In genomic region chr2:32874951-32875674, GRCm38 (mm10) we compare ENCODE assay signal across 7 mouse cellular contexts. TPM values are rescaled to one million over a fixed set of nuclear protein-coding genes. Genes with fewer than 3 reads are reported as not detected.
A peak's percentile ranks its signal among the peaks of the same experiment; 100 is the strongest.
DNase-seq lines count a peak whose midpoint lies in the region; ATAC-seq and TF ChIP-seq lines count a peak whose summit lies in the region.

No protein-coding gene starts in this region.

- H3K36me3 ChIP-seq in C2C12 (ENCODE audit: control insufficient read depth, insufficient read depth): peaks cover 15% of the 10 kb centered on the region
- H3K36me3 ChIP-seq in ES-E14 (ENCODE audit: control insufficient read depth, insufficient read depth, low read length, poor library complexity, severe bottlenecking): no peaks in the 10 kb centered on the region
- no peaks in the 10 kb centered on the region for H3K36me3 ChIP-seq in hindbrain, embryonic 10.5 days
- H3K36me3 ChIP-seq in lung, embryonic 15.5 days: no peaks in the 10 kb centered on the region

- H3ac ChIP-seq in C2C12 (ENCODE audit: control insufficient read depth, insufficient read length, low read depth): peak overlapping the region; percentile 70

- H3K9ac ChIP-seq in ES-E14 (ENCODE audit: insufficient read depth, low read depth, low read length, poor library complexity, severe bottlenecking): peak overlapping the region; percentile 60
- H3K9ac ChIP-seq in lung, embryonic 15.5 days: peak overlapping the region; percentile 92

- H3K4me2 ChIP-seq in lung, embryonic 15.5 days: peak overlapping the region; percentile 75

- intact Hi-C loops in left cerebral cortex, postnatal 14 days (cut with DNase I): loop anchor here (5.0 kb wide), 1 partner anchor 37 kb away; no protein-coding TSS in a partner anchor

- H3K4me3 ChIP-seq in C2C12 (ENCODE audit: insufficient read depth, poor library complexity, severe bottlenecking): peak overlapping the region; percentile 87
- peak overlapping the region; percentile 72 to 92 for H3K4me3 ChIP-seq in ES-E14 (ENCODE audit: insufficient read depth in 1 of 2, low read depth in 1 of 2, low read length in 2 of 2, poor library complexity in 1 of 2, severe bottlenecking in 1 of 2)
- peak overlapping the region; percentile 81 for H3K4me3 ChIP-seq in hindbrain, embryonic 10.5 days
- peak overlapping the region; percentile 83 for H3K4me3 ChIP-seq in lung, embryonic 15.5 days

- WGBS in hindbrain, embryonic 10.5 days: 19% methylated on average over 15 of the region's 15 CpGs
- 6% methylated on average over 15 of the region's 15 CpGs for WGBS in lung, embryonic 15.5 days

- H3K4me1 ChIP-seq in ES-E14 (ENCODE audit: control insufficient read depth in 2 of 2, insufficient read depth in 2 of 2, low read length in 2 of 2, poor library complexity in 1 of 2): peaks cover 22 to 40% of the 10 kb centered on the region in 2 experiments
- H3K4me1 ChIP-seq in hindbrain, embryonic 10.5 days (replicated peaks): peaks cover 63% of the 10 kb centered on the region
- peaks cover 61% of the 10 kb centered on the region for H3K4me1 ChIP-seq in lung, embryonic 15.5 days

- TF ChIP-seq CTCF in C2C12 (IDR thresholded peaks at IDR 0.05; ENCODE audit: control insufficient read depth, insufficient read depth, insufficient read length): no peak

- in situ Hi-C loops in ES-E14 (cut with MboI; ENCODE audit: low sequenced_read_pairs in 2 of 2, unreplicated experiment in 2 of 2): no loop called here

- H3K27ac ChIP-seq in ES-E14 (ENCODE audit: insufficient read depth, low read depth, low read length, poor library complexity, severe bottlenecking): 0 out of 2 replicates have a peak overlapping the region, but pooled peaks have one; percentile 11
- H3K27ac ChIP-seq in hindbrain, embryonic 10.5 days: peak overlapping the region; percentile 95
- H3K27ac ChIP-seq in lung, embryonic 15.5 days: peak overlapping the region; percentile 93

- H3K79me2 ChIP-seq in C2C12 (ENCODE audit: control insufficient read depth, insufficient read depth): peaks cover 67% of the 10 kb centered on the region

- DNase-seq in ES-E14 (ENCODE audit: low read depth, low spot score): no peak
- DNase-seq in hindbrain, embryonic 10.5 days (ENCODE audit: low spot score): no peak
- DNase-seq in urinary bladder, postnatal 36 days (ENCODE audit: low spot score in 2 of 2): no peak
- DNase-seq in left cerebral cortex, postnatal 14 days (ENCODE audit: low spot score in 2 of 2): no peak
- no peak for DNase-seq in spleen, adult 18-20 months

- peaks cover 54% of the 10 kb centered on the region for H3K79me3 ChIP-seq in C2C12 (ENCODE audit: low read depth)

- ATAC-seq in lung, embryonic 15.5 days (ENCODE audit: borderline replicate concordance, extremely low read depth, low FRiP score, low TSS enrichment): 0 out of 2 replicates have a peak, but pooled peaks have one; percentile 0

- H3K27me3 ChIP-seq in C2C12 (ENCODE audit: control insufficient read depth, insufficient read depth, insufficient read length): no peaks in the 10 kb centered on the region
- H3K27me3 ChIP-seq in hindbrain, embryonic 10.5 days (ENCODE audit: insufficient read depth, poor library complexity, severe bottlenecking): 0 out of 2 replicates have a peak, but pooled peaks cover 3% of the 10 kb centered on the region
- H3K27me3 ChIP-seq in lung, embryonic 15.5 days: no peaks in the 10 kb centered on the region

- H3K9me3 ChIP-seq in ES-E14 (ENCODE audit: control insufficient read depth, insufficient read depth, low read depth, low read length): no peaks in the 10 kb centered on the region
- H3K9me3 ChIP-seq in hindbrain, embryonic 10.5 days: no peaks in the 10 kb centered on the region
- H3K9me3 ChIP-seq in lung, embryonic 15.5 days: no peaks in the 10 kb centered on the region

TF ChIP-seq in C2C12, 6 proteins besides CTCF, POLR2A, EP300 and RAD21:
- TF ChIP-seq MAX (IDR thresholded peaks at IDR 0.05): no peak
- peak; percentile 13 for TF ChIP-seq MYOD1 (IDR thresholded peaks at IDR 0.05; ENCODE audit: control insufficient read depth, insufficient read length, low read depth)

TF ChIP-seq in ES-E14, 5 proteins besides CTCF, POLR2A, EP300 and RAD21:
- no peak for TF ChIP-seq HCFC1 (IDR thresholded peaks at IDR 0.05; ENCODE audit: borderline replicate concordance, insufficient read depth, low read length)
- no peak for TF ChIP-seq MAFK (IDR thresholded peaks at IDR 0.05; ENCODE audit: insufficient read depth, low read depth, low read length)
- no peak for TF ChIP-seq ZNF384 (IDR thresholded peaks at IDR 0.05; ENCODE audit: low read depth, low read length)
- TF ChIP-seq ZC3H11A (IDR thresholded peaks at IDR 0.05; ENCODE audit: borderline replicate concordance, low read depth, low read length): no peak
- TF ChIP-seq CHD2 (IDR thresholded peaks at IDR 0.05; ENCODE audit: low read depth, low read length): no peak

RNA-seq across cellular contexts. Expression of gene Fam129b, which starts 0.8 kb away (rescaled TPM):
- 294 TPM for polyA plus RNA-seq in C2C12 (2012; fragmentation: generic; extraction: Trizol)
- total RNA-seq in ES-E14 (2012; rRNA removed): 65.3 and 90.0 TPM in 2 replicates
- 34.3 and 36.1 TPM in 2 replicates for polyA plus RNA-seq in hindbrain, embryonic 10.5 days (2016; fragmentation: Nextera tagmentation; extraction: Ambion mirVana)
- 114 and 117 TPM in 2 replicates for polyA plus RNA-seq in lung, embryonic 15.5 days (2015; fragmentation: Nextera tagmentation; extraction: Ambion mirVana)
- total RNA-seq in left cerebral cortex, postnatal 14 days (2021): 10 to 100 TPM; 20.0 to 21.0 TPM

RNA-seq across cellular contexts. Expression of gene Stxbp1, which starts 28.1 kb away (rescaled TPM):
- polyA plus RNA-seq in C2C12 (2012; fragmentation: generic; extraction: Trizol): 28.7 TPM
- total RNA-seq in ES-E14 (2012; rRNA removed): 4.0 and 6.6 TPM in 2 replicates
- polyA plus RNA-seq in hindbrain, embryonic 10.5 days (2016; fragmentation: Nextera tagmentation; extraction: Ambion mirVana): 40.1 and 63.3 TPM in 2 replicates
- 21.0 and 22.3 TPM in 2 replicates for polyA plus RNA-seq in lung, embryonic 15.5 days (2015; fragmentation: Nextera tagmentation; extraction: Ambion mirVana)
- 1,000 to 10,000 TPM; 1,032 to 1,038 TPM for total RNA-seq in left cerebral cortex, postnatal 14 days (2021)

Comparison
In these comparisons a context has a peak if more than half of its experiments do, and no peak if none do; other contexts are left out.
1. H3K27ac ChIP-seq: peak in every context shown above with its lines; median percentile 95 in hindbrain, embryonic 10.5 days; 93 in lung, embryonic 15.5 days; 11 in ES-E14.